Mouse (Mus musculus) mouse embryonic stem cell (cell line): ENCODE data around the gene Pipox.

Experiments
- in situ Hi-C, 2 experiments: fragments of 300-500 bp; cut with MboI; formaldehyde crosslinking; loops; 1 replicate in 1 of 2; 3 replicates in 1 of 2; pipeline ENCODE4 v1.14.3; 2019 to 2020; ENCODE audit warnings: low sequenced_read_pairs in 2 of 2, low pct_unique_long_range_greater_than_20kb in 1 of 2, mixed read lengths in 1 of 2; ENCODE audit not compliant: unreplicated experiment in 1 of 2

Gene Pipox

GRCm38 (mm10) chr11:77855396-77855795, 38.5 kb downstream of the Pipox start:
- in situ Hi-C loops, result no loop called here

- in situ Hi-C loops, result no loop called here
Measured at GRCm38 (mm10) chr11:77854641-77855040, 39.3 kb downstream of the Pipox start.

- in situ Hi-C loops, result no loop called here
Measured at GRCm38 (mm10) chr11:77852941-77853668, 40.8 kb downstream of the Pipox start.

- in situ Hi-C loops, result no loop called here
Measured at GRCm38 (mm10) chr11:77852195-77852594, 41.7 kb downstream of the Pipox start.

GRCm38 (mm10) chr11:77851483-77852010, 42.3 kb downstream of the Pipox start:
- in situ Hi-C loops, result no loop called here

- in situ Hi-C loops, result no loop called here
Measured at GRCm38 (mm10) chr11:77850401-77851244, 43.3 kb downstream of the Pipox start.

- in situ Hi-C loops, result no loop called here
Measured at GRCm38 (mm10) chr11:77849151-77849550, 44.7 kb downstream of the Pipox start.

- in situ Hi-C loops, result no loop called here
Measured at GRCm38 (mm10) chr11:77848131-77848530, 45.8 kb downstream of the Pipox start.

GRCm38 (mm10) chr11:77847599-77848128, 46.2 kb downstream of the Pipox start:
- in situ Hi-C loops, result no loop called here

- in situ Hi-C loops, result no loop called here
Measured at GRCm38 (mm10) chr11:77843906-77844200, 50.0 kb downstream of the Pipox start.

GRCm38 (mm10) chr11:77843068-77843905, 50.6 kb downstream of the Pipox start:
- in situ Hi-C loops, result no loop called here

GRCm38 (mm10) chr11:77840523-77841245, 53.2 kb downstream of the Pipox start:
- in situ Hi-C loops, result no loop called here

- in situ Hi-C loops, result no loop called here
Measured at GRCm38 (mm10) chr11:77837856-77838255, 56.0 kb downstream of the Pipox start.

- in situ Hi-C loops, result no loop called here
Measured at GRCm38 (mm10) chr11:77836751-77837150, 57.1 kb downstream of the Pipox start.

- in situ Hi-C loops, result no loop called here
Measured at GRCm38 (mm10) chr11:77836290-77836689, 57.6 kb downstream of the Pipox start.

GRCm38 (mm10) chr11:77835109-77835508, 58.8 kb downstream of the Pipox start:
- in situ Hi-C loops, result no loop called here

- in situ Hi-C loops, result no loop called here
Measured at GRCm38 (mm10) chr11:77832541-77832940, 61.4 kb downstream of the Pipox start.

GRCm38 (mm10) chr11:77830875-77831274, 63.0 kb downstream of the Pipox start:
- in situ Hi-C loops, result no loop called here
